Mouse (Mus musculus) hindbrain, embryonic 16.5 days (tissue): ENCODE results near the gene Kalrn. TPM values are rescaled to one million over a fixed set of nuclear protein-coding genes. Genes with fewer than 3 reads are reported as not detected.
A peak's percentile ranks its signal among the peaks of the same experiment; 100 is the strongest.

ENCODE experiments used
- ATAC-seq: fragments of 200-750 bp; cut with Nextera tagmentation; 2 replicates; pipeline ENCODE4 v1.8.0; 2017; ENCODE audit warnings: moderate TSS enrichment, moderate library complexity
- H3K27ac ChIP-seq: fragments of 300-500 bp; sonication (generic); 2 replicates; pipeline ENCODE4 v1.5.1; 2014; ENCODE audit warnings: low read depth, mild to moderate bottlenecking, control low read depth, low read length, moderate library complexity
- H3K27me3 ChIP-seq: fragments of 300-500 bp; sonication (generic); replicated peaks from 2 replicates; pipeline ENCODE4 v1.6.1; 2014; ENCODE audit warnings: low read length; ENCODE audit not compliant: control insufficient read depth, insufficient read depth
- H3K36me3 ChIP-seq: fragments of 300-500 bp; sonication (generic); 2 replicates; pipeline ENCODE4 v1.6.1; 2014; ENCODE audit warnings: mild to moderate bottlenecking, low read length, moderate library complexity, mixed read lengths; ENCODE audit not compliant: control insufficient read depth, insufficient read depth
- H3K4me1 ChIP-seq: fragments of 300-500 bp; sonication (generic); 2 replicates; pipeline ENCODE4 v1.6.1; 2014; ENCODE audit warnings: low read depth, low read length; ENCODE audit not compliant: control insufficient read depth, insufficient read depth
- H3K4me2 ChIP-seq: fragments of 300-500 bp; sonication (generic); 2 replicates; pipeline ENCODE4 v1.6.1; 2014; ENCODE audit warnings: mild to moderate bottlenecking, low read length, control low read depth, moderate library complexity
- H3K4me3 ChIP-seq: fragments of 300-500 bp; sonication (generic); 2 replicates; pipeline ENCODE4 v1.5.1; 2014; ENCODE audit warnings: mild to moderate bottlenecking, low read length, control low read depth, moderate library complexity
- H3K9ac ChIP-seq: fragments of 300-500 bp; sonication (generic); 2 replicates; pipeline ENCODE4 v1.6.1; 2014; ENCODE audit warnings: low read depth, mild to moderate bottlenecking, control low read depth, low read length, moderate library complexity
- H3K9me3 ChIP-seq: fragments of 300-500 bp; sonication (generic); 2 replicates; pipeline ENCODE4 v1.6.1; 2014; ENCODE audit warnings: mild to moderate bottlenecking, low read length, moderate library complexity; ENCODE audit not compliant: control insufficient read depth
- WGBS: fragments of 180-500 bp; shearing (Covaris S2); extraction: QIAGEN DNeasy Blood & Tissue Kit; methylation state at CpG from one replicate; pipeline ENCODE4 v1.1.7; 2014; 5-methylcytosine and 5-hydroxymethylcytosine counted together
- polyA plus RNA-seq: library from polyadenylated mRNA; unstranded; fragments of >200 nt; fragmentation: Nextera tagmentation; extraction: Ambion mirVana; gene quantifications from 2 replicates; pipeline ENCODE4 v1.2.1, GENCODE M21; 2015

Kalrn gene
- polyA plus RNA-seq, 1 experiment from 2014 or later: 20.9 TPM

DNA sequence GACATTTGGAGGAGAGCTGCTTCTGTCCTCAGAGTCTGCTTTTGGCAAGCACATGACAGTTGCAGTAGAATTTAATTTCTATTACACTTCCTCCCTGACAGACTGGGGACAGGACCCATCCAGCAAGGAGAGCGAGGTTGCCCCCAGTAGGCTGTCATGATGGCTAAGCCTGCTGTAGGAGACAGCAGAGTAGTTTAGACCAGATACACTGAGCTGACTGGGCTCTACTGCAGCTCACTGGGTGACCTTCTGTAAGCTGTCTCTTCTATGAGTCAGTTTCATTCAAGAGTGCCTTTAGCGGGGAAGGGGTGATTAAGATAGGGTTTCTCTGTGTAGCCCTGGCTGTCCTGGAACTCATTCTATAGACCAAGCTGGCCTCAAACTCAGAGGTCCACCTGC lies 634.2 kb downstream of the Kalrn start:
- no peak for ATAC-seq

DNA sequence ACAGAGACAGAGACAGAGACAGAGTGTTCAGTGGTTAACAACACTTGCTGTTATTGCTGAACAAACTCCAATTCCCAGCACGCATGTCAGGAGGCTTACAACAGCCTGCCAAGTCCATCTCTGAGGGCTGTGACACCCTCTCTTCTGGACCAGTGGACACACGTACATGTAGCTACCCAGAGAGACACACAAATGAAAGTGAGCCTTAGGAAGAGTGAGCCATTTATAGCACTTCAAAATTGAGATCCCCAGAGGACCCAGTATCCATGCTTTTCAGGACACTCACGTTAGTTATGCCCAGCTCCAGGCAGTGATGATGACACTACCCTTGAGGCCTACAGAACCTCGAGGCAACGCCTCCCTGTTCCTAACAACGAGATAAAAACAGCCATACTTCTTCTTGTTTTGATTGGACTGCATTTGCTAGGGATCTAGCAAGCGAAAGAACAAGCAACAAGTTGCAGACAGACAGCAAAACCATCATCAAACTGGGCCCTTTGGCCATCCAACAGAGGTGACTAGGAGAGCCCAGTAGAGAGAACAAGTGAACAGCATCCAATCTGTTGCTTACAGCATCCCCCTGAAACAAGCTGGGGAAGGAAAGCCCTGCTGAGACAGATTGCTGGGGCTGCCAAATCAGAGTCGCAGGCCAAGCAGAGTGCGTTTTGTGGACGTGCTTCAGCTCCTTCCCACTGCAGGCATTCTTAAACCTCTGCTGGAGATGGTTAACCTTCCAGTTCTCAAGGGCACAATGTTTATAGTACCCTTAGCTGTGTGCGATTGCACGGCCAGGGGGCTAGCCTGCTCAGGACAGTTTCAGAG lies 634.8 kb downstream of the Kalrn start:
- H3K36me3 ChIP-seq: no peaks in the 10 kb centered on the region
- WGBS: 69% methylated on average over 12 of the region's 12 CpGs
- peaks cover 41% of the 10 kb centered on the region for H3K4me1 ChIP-seq
- H3K9me3 ChIP-seq: no peaks in the 10 kb centered on the region
- no peaks in the 10 kb centered on the region for H3K27me3 ChIP-seq
- no peak overlapping the region for H3K9ac ChIP-seq
- no peak overlapping the region for H3K4me3 ChIP-seq
- H3K27ac ChIP-seq: no peak overlapping the region
- ATAC-seq: no peak
- no peak overlapping the region for H3K4me2 ChIP-seq

More for the DNA sequence above, 634.2 kb downstream of the Kalrn start:
- Histone ChIP-seq H3K4me2 (no peak overlapping the region), H3K36me3 (no peaks in the 10 kb centered on the region), H3K4me3 (no peak overlapping the region), H3K27ac (no peak overlapping the region), H3K9ac (no peak overlapping the region), H3K9me3 (no peaks in the 10 kb centered on the region), H3K4me1 (peaks cover 39% of the 10 kb centered on the region), H3K27me3 (no peaks in the 10 kb centered on the region)
- WGBS: 78% methylated on average over 2 of the region's 2 CpGs

DNA sequence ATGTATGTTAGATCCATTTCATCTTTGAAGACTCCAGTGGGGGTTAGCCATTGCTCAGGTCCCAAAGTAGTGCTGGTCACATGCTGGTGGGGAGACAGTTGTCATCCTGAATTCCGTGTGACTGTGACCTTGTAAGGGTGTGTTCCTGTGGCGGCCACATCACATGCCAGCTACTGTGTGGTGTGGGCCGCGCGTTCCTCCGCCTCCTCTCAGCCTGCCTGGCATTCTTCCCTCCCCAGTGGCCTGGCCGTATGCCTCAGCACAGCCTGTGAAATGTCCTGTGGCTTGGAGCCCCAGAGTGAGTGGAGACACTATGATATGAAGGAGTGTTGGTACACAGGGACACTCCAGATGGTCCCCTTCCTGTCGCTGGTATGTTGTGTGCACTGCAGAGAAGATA lies 635.8 kb downstream of the Kalrn start:
- H3K36me3 ChIP-seq: no peaks in the 10 kb centered on the region
- H3K27ac ChIP-seq: no peak overlapping the region
- peaks cover 41% of the 10 kb centered on the region for H3K4me1 ChIP-seq
- ATAC-seq: no peak
- no peaks in the 10 kb centered on the region for H3K9me3 ChIP-seq
- H3K27me3 ChIP-seq: no peaks in the 10 kb centered on the region
- WGBS: 79% methylated on average over 8 of the region's 8 CpGs
- H3K4me2 ChIP-seq: no peak overlapping the region
- H3K9ac ChIP-seq: no peak overlapping the region
- H3K4me3 ChIP-seq: no peak overlapping the region

DNA sequence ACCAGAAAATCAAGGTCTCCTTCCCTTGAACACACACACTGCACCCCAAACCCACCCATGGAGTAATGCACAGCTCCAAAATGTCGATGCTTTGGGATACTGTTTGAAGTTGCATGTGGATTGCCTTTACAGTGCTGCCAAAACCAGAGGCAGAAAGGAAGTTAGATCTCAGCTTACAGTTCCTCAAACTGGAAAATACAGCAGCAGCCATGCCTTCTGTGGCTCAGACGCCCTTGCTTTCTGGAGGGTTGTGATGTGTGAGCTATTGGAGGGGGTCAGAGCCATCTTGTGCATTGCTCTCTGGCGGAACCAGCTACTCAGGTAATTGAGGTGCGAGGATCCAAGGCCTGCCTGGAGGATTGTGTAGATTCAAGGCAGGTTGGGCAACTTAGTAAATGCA lies 636.4 kb downstream of the Kalrn start:
- Histone ChIP-seq H3K4me1 (peaks cover 41% of the 10 kb centered on the region), H3K9ac (no peak overlapping the region), H3K27me3 (no peaks in the 10 kb centered on the region), H3K9me3 (no peaks in the 10 kb centered on the region), H3K36me3 (no peaks in the 10 kb centered on the region), H3K27ac (no peak overlapping the region), H3K4me3 (no peak overlapping the region), H3K4me2 (no peak overlapping the region)
- 86% methylated on average over 4 of the region's 4 CpGs for WGBS
- ATAC-seq: no peak

DNA sequence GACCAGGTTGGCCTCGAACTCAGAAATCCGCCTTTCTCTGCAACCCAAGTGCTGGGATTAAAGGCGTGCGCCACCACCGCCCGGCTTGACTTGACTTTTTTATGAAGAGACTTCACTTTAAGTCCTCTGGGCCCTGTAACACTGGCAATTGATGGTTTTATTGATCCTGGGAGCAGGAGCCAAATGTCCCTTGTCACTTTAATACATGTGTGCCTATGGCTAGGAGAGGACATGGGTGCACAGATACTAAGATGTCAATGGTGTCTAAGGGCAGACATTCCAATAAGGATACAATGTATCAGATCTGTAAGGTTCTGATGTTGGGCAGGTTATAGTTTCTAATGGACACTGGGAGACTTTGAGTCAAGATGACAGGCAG lies 637.9 kb downstream of the Kalrn start:
- Histone ChIP-seq H3K36me3 (no peaks in the 10 kb centered on the region), H3K27ac (no peak overlapping the region), H3K4me3 (no peak overlapping the region), H3K4me1 (peaks cover 27% of the 10 kb centered on the region), H3K9ac (no peak overlapping the region), H3K27me3 (no peaks in the 10 kb centered on the region), H3K4me2 (no peak overlapping the region), H3K9me3 (no peaks in the 10 kb centered on the region)
- no peak for ATAC-seq
- WGBS: 96% methylated on average over 6 of the region's 6 CpGs

GRCm38 (mm10) chr16:33934701-33935406 lies 638.5 kb downstream of the Kalrn start:
- Histone ChIP-seq H3K4me2 (no peak overlapping the region), H3K9me3 (no peaks in the 10 kb centered on the region), H3K27me3 (no peaks in the 10 kb centered on the region), H3K27ac (peak overlapping the region; percentile 59; the same call in 1 of the 2 replicates), H3K36me3 (no peaks in the 10 kb centered on the region), H3K4me3 (no peak overlapping the region), H3K4me1 (peaks cover 24% of the 10 kb centered on the region), H3K9ac (no peak overlapping the region)
- ATAC-seq: peak; percentile 60; the same call in 1 of the 2 replicates
- WGBS: 47% methylated on average over 5 of the region's 5 CpGs

DNA sequence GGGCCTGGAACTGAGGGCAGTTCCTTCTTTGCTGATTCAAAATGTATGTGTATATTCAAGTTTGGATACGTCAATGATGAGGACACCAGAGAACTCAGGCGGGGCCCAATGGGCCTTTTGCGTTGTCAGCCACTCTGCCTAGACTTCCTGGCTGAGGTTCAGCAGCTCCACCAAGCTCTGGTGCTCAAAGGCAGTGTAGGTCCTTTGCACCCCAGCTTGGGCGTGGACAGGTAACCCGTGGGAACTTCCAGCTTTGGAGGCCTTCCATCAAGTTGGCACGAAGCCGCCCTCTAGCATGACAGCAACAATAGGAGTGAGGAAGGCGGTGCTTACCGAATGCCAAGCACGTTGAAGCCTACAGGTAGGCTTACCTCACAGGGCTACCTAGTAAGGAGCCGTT lies 639.9 kb downstream of the Kalrn start:
- H3K4me1 ChIP-seq: peaks cover 15% of the 10 kb centered on the region
- 92% methylated on average over 11 of the region's 11 CpGs for WGBS
- no peak overlapping the region for H3K9ac ChIP-seq
- H3K27ac ChIP-seq: no peak overlapping the region
- no peak for ATAC-seq
- no peaks in the 10 kb centered on the region for H3K27me3 ChIP-seq
- no peak overlapping the region for H3K4me2 ChIP-seq
- H3K4me3 ChIP-seq: no peak overlapping the region
- H3K36me3 ChIP-seq: no peaks in the 10 kb centered on the region
- no peaks in the 10 kb centered on the region for H3K9me3 ChIP-seq

DNA sequence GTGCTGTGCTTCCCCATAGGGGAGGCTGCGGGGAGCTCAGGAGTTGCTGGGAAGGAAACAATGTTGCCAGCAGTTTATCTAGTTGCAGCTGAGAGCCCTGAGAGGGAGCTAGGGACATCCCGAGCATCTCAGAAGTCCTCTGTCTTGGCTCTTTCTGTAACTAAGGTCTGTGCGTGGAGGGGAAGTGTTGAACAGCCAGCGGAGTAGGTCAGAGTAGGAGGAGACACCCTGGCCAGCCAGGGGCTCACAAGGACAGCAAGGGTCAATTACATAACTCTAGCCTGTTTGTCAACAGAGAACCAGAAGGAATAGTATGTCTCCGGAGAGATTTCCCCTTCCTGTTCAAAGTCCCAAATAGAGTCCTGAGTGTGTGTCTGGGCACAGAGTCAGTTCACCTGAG lies 641.2 kb downstream of the Kalrn start:
- Histone ChIP-seq H3K4me2 (no peak overlapping the region), H3K9me3 (no peaks in the 10 kb centered on the region), H3K36me3 (no peaks in the 10 kb centered on the region), H3K27ac (no peak overlapping the region), H3K27me3 (no peaks in the 10 kb centered on the region), H3K4me1 (peaks cover 10% of the 10 kb centered on the region; the same call in 1 of the 2 replicates), H3K9ac (no peak overlapping the region), H3K4me3 (no peak overlapping the region)
- 59% methylated on average over 5 of the region's 5 CpGs for WGBS
- no peak for ATAC-seq

- Histone ChIP-seq H3K4me1 (peaks cover 10% of the 10 kb centered on the region; the same call in 1 of the 2 replicates), H3K27ac (no peak overlapping the region), H3K9me3 (no peaks in the 10 kb centered on the region), H3K27me3 (no peaks in the 10 kb centered on the region), H3K9ac (no peak overlapping the region), H3K36me3 (no peaks in the 10 kb centered on the region), H3K4me3 (no peak overlapping the region), H3K4me2 (no peak overlapping the region)
- no peak for ATAC-seq
- 50% methylated on average over 2 of the region's 2 CpGs for WGBS
Measured at GRCm38 (mm10) chr16:33931682-33932081, 641.6 kb downstream of the Kalrn start.
